Comparison of ENCODE assay signal across 8 mouse cellular contexts in the genomic region with DNA sequence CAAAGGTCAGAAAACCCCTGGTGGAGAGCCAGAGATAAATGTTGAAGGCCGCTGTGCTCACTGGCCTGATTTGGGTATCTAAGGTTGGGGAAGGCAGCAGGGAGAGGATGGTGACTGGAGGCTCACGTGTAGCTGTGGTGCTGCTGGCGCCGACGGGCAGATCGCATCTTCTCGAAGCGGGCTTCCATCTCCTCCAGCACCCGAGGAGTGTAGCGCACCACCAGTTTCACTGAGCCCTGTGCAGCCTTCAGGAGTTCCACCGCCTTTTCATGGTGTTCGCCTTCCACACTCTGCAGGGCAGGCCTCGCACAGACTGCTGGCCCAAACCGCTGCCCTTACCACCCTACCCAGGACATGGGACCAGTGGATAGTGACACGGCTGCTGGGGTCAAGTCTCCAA. TPM values are rescaled to one million over a fixed set of nuclear protein-coding genes. Genes with fewer than 3 reads are reported as not detected.
DNase-seq lines count a peak whose midpoint lies in the region; ATAC-seq and TF ChIP-seq lines count a peak whose summit lies in the region.

No protein-coding gene starts in this region.

- intact Hi-C loops in gastrocnemius, postnatal 14 days (cut with DNase I; ENCODE audit: low total_unique reads), result no loop called here

- no peak overlapping the region; the same call in 1 of the 2 replicates for H3K4me3 ChIP-seq in forebrain, embryonic 14.5 days (ENCODE audit: low read depth, low read length)
- no peak overlapping the region for H3K4me3 ChIP-seq in liver, embryonic 14.5 days (ENCODE audit: insufficient read depth in 1 of 2, low read depth in 2 of 2, low read length in 2 of 2)

- H3K27ac ChIP-seq in forebrain, embryonic 14.5 days (ENCODE audit: low read depth, low read length), result no peak overlapping the region
- H3K27ac ChIP-seq in liver, embryonic 14.5 days, result no peak overlapping the region

- H3K9ac ChIP-seq in forebrain, embryonic 14.5 days (ENCODE audit: low read length), result peak overlapping the region; percentile 68; the same call in 1 of the 2 replicates
- H3K9ac ChIP-seq in liver, embryonic 14.5 days (replicated peaks), result no peak overlapping the region

- no peak for ATAC-seq in forebrain, embryonic 14.5 days
- ATAC-seq in liver, embryonic 14.5 days (ENCODE audit: insufficient read depth), result no peak

- WGBS in forebrain, embryonic 14.5 days, result 79% methylated on average over 15 of the region's 15 CpGs
- WGBS in liver, embryonic 14.5 days (ENCODE audit: insufficient replicate concordance), result 64% methylated on average over 15 of the region's 15 CpGs

- DNase-seq in cerebellum, adult 8-10 months, result peak; percentile 40
- no peak for DNase-seq in cerebellum, postnatal 4 days (ENCODE audit: low spot score in 2 of 2)
- DNase-seq in 3134 (ENCODE audit: extremely low read depth, insufficient read length, low spot score), result peak; percentile 34
- no peak for DNase-seq in forebrain, embryonic 14.5 days (ENCODE audit: low spot score)
- no peak for DNase-seq in liver, embryonic 14.5 days (ENCODE audit: low read depth in 3 of 3, low spot score in 3 of 3)
- DNase-seq in gastrocnemius, postnatal 14 days, result no peak
- DNase-seq in layer of hippocampus, adult 8-10 months (ENCODE audit: low spot score in 2 of 2), result no peak
- no peak for DNase-seq in kidney, adult 11 months

- TF ChIP-seq EP300 in liver, embryonic 14.5 days (IDR thresholded peaks at IDR 0.05; ENCODE audit: low read depth), result no peak

- peak overlapping the region; percentile 89 for H3K4me2 ChIP-seq in forebrain, embryonic 14.5 days (ENCODE audit: low read length)
- H3K4me2 ChIP-seq in liver, embryonic 14.5 days (ENCODE audit: low read depth), result peak overlapping the region; percentile 83

- peaks cover 6% of the 10 kb centered on the region; the same call in 1 of the 2 replicates for H3K27me3 ChIP-seq in forebrain, embryonic 14.5 days (replicated peaks; ENCODE audit: control insufficient read depth, insufficient read depth, low read length)
- peaks cover 57% of the 10 kb centered on the region for H3K27me3 ChIP-seq in liver, embryonic 14.5 days (ENCODE audit: control insufficient read depth, insufficient read depth, low read length)

- no peak for TF ChIP-seq CTCF in liver, embryonic 14.5 days (IDR thresholded peaks at IDR 0.05; ENCODE audit: low read depth)

- peaks cover 16% of the 10 kb centered on the region for H3K36me3 ChIP-seq in forebrain, embryonic 14.5 days (ENCODE audit: control insufficient read depth, insufficient read depth, low read length)
- peaks cover 2% of the 10 kb centered on the region for H3K36me3 ChIP-seq in liver, embryonic 14.5 days (replicated peaks; ENCODE audit: control insufficient read depth, insufficient read depth, low read depth)

- H3K9me3 ChIP-seq in forebrain, embryonic 14.5 days (replicated peaks; ENCODE audit: control insufficient read depth, low read length), result no peaks in the 10 kb centered on the region
- no peaks in the 10 kb centered on the region for H3K9me3 ChIP-seq in liver, embryonic 14.5 days (ENCODE audit: control insufficient read depth, low read length)

- peaks cover 28% of the 10 kb centered on the region for H3K4me1 ChIP-seq in forebrain, embryonic 14.5 days (ENCODE audit: control insufficient read depth, insufficient read depth, low read length)
- H3K4me1 ChIP-seq in liver, embryonic 14.5 days (replicated peaks; ENCODE audit: control insufficient read depth in 2 of 2, insufficient read depth in 2 of 2, low read length in 1 of 2), result peaks cover 5 to 10% of the 10 kb centered on the region in 2 experiments; a peak in 3 of 4 replicates

RNA-seq across cellular contexts. Expression of gene Ppfia3, which starts 1.4 kb away (rescaled TPM):
- polyA plus RNA-seq in forebrain, embryonic 14.5 days (2014; fragmentation: Nextera tagmentation; extraction: Ambion mirVana), result 10.7 and 17.3 TPM in 2 replicates
- polyA plus RNA-seq in liver, embryonic 14.5 days (2012; rRNA removed), result 0.21 and 0.22 TPM in 2 replicates
- 0.25 TPM in 1 of 2 replicates, not detected in the other for polyA plus RNA-seq in liver, embryonic 14.5 days (2014; fragmentation: Nextera tagmentation; extraction: Ambion mirVana)
- total RNA-seq in gastrocnemius, postnatal 14 days (2021), result under 1 TPM; 0.69 to 0.78 TPM
- 100 to 1,000 TPM; 123 to 143 (median 133) TPM for total RNA-seq in layer of hippocampus, adult 8-10 months (2022)

RNA-seq across cellular contexts. Expression of gene Lin7b, which starts 2.2 kb away (rescaled TPM):
- polyA plus RNA-seq in forebrain, embryonic 14.5 days (2014; fragmentation: Nextera tagmentation; extraction: Ambion mirVana), result 6.2 and 11.0 TPM in 2 replicates
- polyA plus RNA-seq in liver, embryonic 14.5 days (2012; rRNA removed), result 0.10 and 0.23 TPM in 2 replicates
- 0.20 TPM in 1 of 2 replicates, not detected in the other for polyA plus RNA-seq in liver, embryonic 14.5 days (2014; fragmentation: Nextera tagmentation; extraction: Ambion mirVana)
- 1 to 10 TPM in 1 of 2 experiments, under 1 TPM in 1; 0.49 to 1.6 TPM for total RNA-seq in gastrocnemius, postnatal 14 days (2021)
- 100 to 1,000 TPM; 131 to 156 (median 140) TPM for total RNA-seq in layer of hippocampus, adult 8-10 months (2022)

RNA-seq across cellular contexts. Expression of gene Snrnp70, which starts 27.4 kb away (rescaled TPM):
- polyA plus RNA-seq in forebrain, embryonic 14.5 days (2014; fragmentation: Nextera tagmentation; extraction: Ambion mirVana), result 95.7 and 99.4 TPM in 2 replicates
- 132 and 203 TPM in 2 replicates for polyA plus RNA-seq in liver, embryonic 14.5 days (2012; rRNA removed)
- polyA plus RNA-seq in liver, embryonic 14.5 days (2014; fragmentation: Nextera tagmentation; extraction: Ambion mirVana), result 28.0 and 28.8 TPM in 2 replicates
- total RNA-seq in gastrocnemius, postnatal 14 days (2021), result 10 to 100 TPM; 90.1 to 93.1 TPM
- total RNA-seq in layer of hippocampus, adult 8-10 months (2022), result 100 to 1,000 TPM; 387 to 503 (median 439) TPM

RNA-seq across cellular contexts. Expression of gene Hrc, which starts 33.1 kb away (rescaled TPM):
- polyA plus RNA-seq in forebrain, embryonic 14.5 days (2014; fragmentation: Nextera tagmentation; extraction: Ambion mirVana), result 0.06 TPM in 1 of 2 replicates, not detected in the other
- polyA plus RNA-seq in liver, embryonic 14.5 days (2012; rRNA removed), result 0.02 and 0.07 TPM in 2 replicates
- not detected in 2 replicates for polyA plus RNA-seq in liver, embryonic 14.5 days (2014; fragmentation: Nextera tagmentation; extraction: Ambion mirVana)
- total RNA-seq in gastrocnemius, postnatal 14 days (2021), result 100 to 1,000 TPM; 711 to 744 TPM
- total RNA-seq in layer of hippocampus, adult 8-10 months (2022), result under 1 TPM in 2 of 4 experiments, not detected in 2; 0.21 to 0.39 TPM

RNA-seq across cellular contexts. Expression of gene Trpm4, which starts 34.6 kb away (rescaled TPM):
- polyA plus RNA-seq in forebrain, embryonic 14.5 days (2014; fragmentation: Nextera tagmentation; extraction: Ambion mirVana), result 6.5 and 9.8 TPM in 2 replicates
- polyA plus RNA-seq in liver, embryonic 14.5 days (2012; rRNA removed), result 0.70 and 0.87 TPM in 2 replicates
- polyA plus RNA-seq in liver, embryonic 14.5 days (2014; fragmentation: Nextera tagmentation; extraction: Ambion mirVana), result 0.43 and 0.60 TPM in 2 replicates
- total RNA-seq in gastrocnemius, postnatal 14 days (2021), result 10 to 100 TPM; 23.5 to 24.5 TPM
- 10 to 100 TPM; 16.0 to 25.6 (median 19.4) TPM for total RNA-seq in layer of hippocampus, adult 8-10 months (2022)

Comparison
In these comparisons a context has a peak if more than half of its experiments do, and no peak if none do; other contexts are left out.
1. DNase-seq: peak in cerebellum, adult 8-10 months (single experiment) and 3134 (single experiment); none in cerebellum, postnatal 4 days (0 of 2), forebrain, embryonic 14.5 days (single experiment), liver, embryonic 14.5 days (0 of 3), gastrocnemius, postnatal 14 days (single experiment), layer of hippocampus, adult 8-10 months (0 of 2) and kidney, adult 11 months (single experiment).
2. RNA of gene Ppfia3, which starts 1.4 kb away (total RNA-seq): 123 to 143 TPM in layer of hippocampus, adult 8-10 months; 0.69 to 0.78 TPM in gastrocnemius, postnatal 14 days; every median in the first group is over 10 times any median in the second.
3. RNA of gene Lin7b, which starts 2.2 kb away (total RNA-seq): 131 to 156 TPM in layer of hippocampus, adult 8-10 months; 0.49 to 1.6 TPM in gastrocnemius, postnatal 14 days; every median in the first group is over 10 times any median in the second.
4. RNA of gene Snrnp70, which starts 27.4 kb away (total RNA-seq): 387 to 503 TPM in layer of hippocampus, adult 8-10 months; 90.1 to 93.1 TPM in gastrocnemius, postnatal 14 days; every median in the first group is over 4 times any median in the second.